Mouse (Mus musculus) effector memory CD4-positive, alpha-beta T cell, adult 5 months (primary cell): ENCODE measurements around the gene Olfr510. TPM values are rescaled to one million over a fixed set of nuclear protein-coding genes. Genes with fewer than 3 reads are reported as not detected.

Source experiments
- polyA plus RNA-seq: library from polyadenylated mRNA; unstranded; fragments of 100-300 nt; shearing (Covaris generic); gene quantifications from one replicate; pipeline ENCODE4 v1.2.1, GENCODE M21; 2017

Olfr510 gene
- not detected for polyA plus RNA-seq

GRCm38 (mm10) chr7:108666118-108666517, at the start of gene Olfr510:
Gene Olfr510, plus strand, starts transcription at chr7:108666418.

GRCm38 (mm10) chr7:108621514-108621913, 44.7 kb upstream of the Olfr510 start, which contains the start of gene Olfr507:
Gene Olfr507, plus strand, starts transcription at chr7:108621814.

GRCm38 (mm10) chr7:108629694-108630093, 36.5 kb upstream of the Olfr510 start, which contains the start of gene Olfr508:
Gene Olfr508, plus strand, starts transcription at chr7:108629994.

GRCm38 (mm10) chr7:108651806-108652205, 14.4 kb upstream of the Olfr510 start, which contains the start of gene Olfr509:
Gene Olfr509, minus strand, starts transcription at chr7:108651906.

GRCm38 (mm10) chr7:108713020-108713419, 46.8 kb downstream of the Olfr510 start, which contains the start of gene Olfr512:
Gene Olfr512, plus strand, starts transcription at chr7:108713320.

Other genes with a start within 250 kb of the Olfr510 start
- gene Olfr497, start 246.0 kb upstream of the Olfr510 start, polyA plus RNA-seq, result not detected
- not detected for gene Olfr498, start 201.1 kb upstream of the Olfr510 start, polyA plus RNA-seq
- gene Olfr502, start 141.4 kb upstream of the Olfr510 start, polyA plus RNA-seq, result not detected
- not detected for gene Olfr503, start 121.9 kb upstream of the Olfr510 start, polyA plus RNA-seq
- not detected for gene Olfr504, start 100.6 kb upstream of the Olfr510 start, polyA plus RNA-seq
- gene Olfr506, start 55.6 kb upstream of the Olfr510 start, polyA plus RNA-seq, result not detected
- not detected for gene Olfr507, start 44.6 kb upstream of the Olfr510 start, polyA plus RNA-seq
- not detected for gene Olfr508, start 36.4 kb upstream of the Olfr510 start, polyA plus RNA-seq
- gene Olfr509, start 14.5 kb upstream of the Olfr510 start, polyA plus RNA-seq, result not detected
- not detected for gene Olfr512, start 46.9 kb downstream of the Olfr510 start, polyA plus RNA-seq
- not detected for gene Olfr513, start 84.6 kb downstream of the Olfr510 start, polyA plus RNA-seq
- not detected for gene Olfr514, start 159.6 kb downstream of the Olfr510 start, polyA plus RNA-seq
- not detected for gene Olfr516, start 184.1 kb downstream of the Olfr510 start, polyA plus RNA-seq
- gene Olfr517, start 206.0 kb downstream of the Olfr510 start, polyA plus RNA-seq, result not detected
- not detected for gene Olfr518, start 218.6 kb downstream of the Olfr510 start, polyA plus RNA-seq
- not detected for gene Olfr519, start 228.0 kb downstream of the Olfr510 start, polyA plus RNA-seq